Mouse (Mus musculus) adrenal gland, adult 8-10 months (tissue): ENCODE results near the gene Gm14295. TPM values are rescaled to one million over a fixed set of nuclear protein-coding genes. Genes with fewer than 3 reads are reported as not detected.
"Not testable (repeated sequence)": the region's sequence is repeated elsewhere in the genome, so short reads cannot be mapped to it uniquely, and the experiment has no call there.

ENCODE experiments used
- DNase-seq: peaks from one replicate; pipeline ENCODE4 v3.0.0; 2022
- total RNA-seq, 4 experiments: library from RNA; stranded (reverse); gene quantifications; 2 replicates each; pipeline ENCODE4 v1.2.4; 2022

Gene Gm14295
- 10 to 100 TPM in 3 of 4 experiments, 1 to 10 TPM in 1; 9.8 to 14.0 (median 12.6) TPM for total RNA-seq

DNA sequence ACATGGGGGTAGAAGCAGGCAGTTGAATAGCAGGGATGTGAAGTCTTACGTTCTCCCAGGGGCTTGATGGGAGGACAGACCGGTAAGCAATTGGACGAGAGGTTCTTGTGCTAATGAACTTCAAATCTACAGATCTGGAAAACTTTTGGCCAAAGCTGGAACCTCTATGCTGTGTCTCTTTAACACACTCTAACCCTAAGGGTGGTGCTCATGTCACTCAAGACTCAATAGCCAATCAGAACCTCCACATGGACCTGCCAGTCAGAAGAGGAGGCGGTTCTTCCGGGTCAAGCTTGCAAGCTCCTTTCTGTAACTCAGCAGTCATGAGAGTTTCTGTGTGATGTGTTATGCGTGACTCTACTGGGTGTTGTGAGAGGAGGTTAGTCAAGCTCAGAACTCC is at the start of gene Gm14295:
TSS of gene Gm14295 (plus strand) at position 301 of the 400 bp plus-strand sequence.
- not testable (repeated sequence) for DNase-seq

DNA sequence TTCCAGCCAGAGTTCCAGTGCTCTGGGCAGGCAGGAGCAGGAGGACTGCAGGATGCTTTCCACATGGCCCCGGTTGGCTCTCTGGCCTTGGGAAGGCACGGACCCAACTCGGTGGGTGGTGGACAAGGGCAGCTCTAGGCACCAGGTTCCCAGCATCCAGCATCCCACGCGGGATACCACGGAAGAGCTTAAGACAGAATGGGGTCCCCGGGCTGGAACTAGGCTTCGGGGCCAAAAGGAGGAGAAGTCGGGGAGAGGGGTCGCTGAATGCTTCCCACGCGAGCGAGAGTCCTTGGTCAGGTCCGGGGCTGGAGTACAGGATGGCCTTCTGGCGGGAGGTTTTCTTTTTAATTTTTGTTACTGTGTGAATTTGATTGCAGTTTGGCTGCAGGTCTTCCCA is 373 bp downstream of the Gm14295 start:
- not testable (repeated sequence) for DNase-seq

DNA sequence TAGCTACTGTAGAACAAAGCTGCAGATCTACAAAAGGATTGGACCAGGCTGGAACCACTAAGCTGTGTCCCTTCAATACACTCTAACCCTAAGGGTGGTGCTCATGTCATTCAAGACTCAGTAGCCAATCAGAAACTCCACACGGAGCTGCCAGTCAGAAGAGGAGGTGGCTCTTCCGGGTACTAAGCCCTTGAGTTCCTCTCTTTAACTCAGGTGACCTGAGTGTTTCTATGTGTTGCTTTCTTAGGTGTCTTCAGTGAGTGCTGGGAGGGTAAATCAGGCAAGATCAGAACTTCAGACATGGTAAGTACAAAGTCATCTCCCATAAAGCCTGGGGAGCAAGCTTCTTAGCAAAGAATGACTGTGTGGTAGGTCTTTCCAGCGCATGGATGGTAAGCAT is 32.4 kb downstream of the Gm14295 start, which contains the start of gene Gm14408:
TSS of gene Gm14408 (plus strand) at position 301 of the 400 bp plus-strand sequence.
- DNase-seq: not testable (repeated sequence)

Other genes with a start within 250 kb of the Gm14295 start
- 10 to 100 TPM in 1 of 4 experiments, 1 to 10 TPM in 3; 2.9 to 10.5 (median 5.3) TPM for gene Gm14308, start 162.3 kb upstream of the Gm14295 start, total RNA-seq
- 10 to 100 TPM; 11.3 to 14.2 (median 13.1) TPM for gene Zfp973, start 128.1 kb upstream of the Gm14295 start, total RNA-seq
- gene Gm14305, start 90.3 kb upstream of the Gm14295 start, total RNA-seq: 10 to 100 TPM; 15.5 to 17.1 (median 16.5) TPM
- gene Gm14408, start 32.5 kb downstream of the Gm14295 start, total RNA-seq: not detected
- gene Gm14296, start 129.2 kb downstream of the Gm14295 start, total RNA-seq: 10 to 100 TPM in 1 of 4 experiments, 1 to 10 TPM in 3; 5.3 to 11.0 (median 9.2) TPM
- 10 to 100 TPM; 30.1 to 40.0 (median 37.0) TPM for gene Gm14419, start 202.3 kb downstream of the Gm14295 start, total RNA-seq